Mouse (Mus musculus) G1E (cell line): ENCODE data around the gene Fdx1.

Source experiments
- CTCF ChIP-seq: IDR thresholded peaks from 2 replicates; pipeline ENCODE4 v1.5.1; 2012; ENCODE audit warnings: low read depth, low read length, inconsistent platforms, mixed read lengths
- TAL1 ChIP-seq: conservative IDR thresholded peaks from 2 replicates; pipeline ENCODE4 v1.6.1; 2012; ENCODE audit warnings: low read depth, low read length, inconsistent platforms, mixed read lengths

DNA sequence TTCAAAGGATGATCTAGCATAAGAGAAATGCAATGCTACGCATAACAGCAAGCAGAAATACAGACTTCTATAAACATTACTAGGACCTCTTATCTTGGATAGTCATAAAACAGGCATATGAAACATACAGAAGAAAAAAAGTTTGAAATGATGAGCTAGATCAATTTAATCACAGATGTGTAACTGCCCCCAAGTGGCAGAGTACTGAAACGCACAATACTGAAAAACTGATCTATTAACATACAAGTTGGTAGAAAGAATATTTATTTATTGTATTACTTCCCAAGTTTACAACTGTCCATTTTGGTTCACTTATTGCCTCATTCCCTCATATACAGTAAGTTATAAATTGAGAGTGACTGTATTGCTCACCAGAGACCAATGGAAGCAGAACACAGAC lies 12.0 kb downstream of the Fdx1 start:
- TF ChIP-seq TAL1: no peak
- no peak for TF ChIP-seq CTCF
